Comparison of ENCODE assay signal across 12 mouse cellular contexts in the genomic region with DNA sequence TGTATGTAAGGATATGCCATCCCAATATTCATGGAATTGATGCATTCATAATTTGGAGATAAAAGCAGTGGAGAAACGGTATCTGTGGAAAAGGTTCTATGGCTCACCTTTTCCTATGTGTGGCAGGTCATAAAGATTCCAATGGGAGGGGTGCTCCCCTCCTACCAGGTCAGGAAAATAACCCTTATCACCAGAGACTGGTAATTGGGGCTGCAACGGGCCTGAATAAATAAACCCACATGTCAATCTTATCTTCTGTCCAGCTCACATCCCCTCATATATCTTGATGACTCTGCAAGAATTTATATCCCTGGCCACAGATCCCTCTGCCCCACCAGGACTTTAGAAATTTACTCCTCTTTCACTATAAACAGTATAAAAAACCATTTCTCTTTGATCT.
"Had no signal": no experiment of that assay in that cellular context is flagged by ENCODE, and none has a peak within 500 bp of the region (broad histone marks: within the 10 kb centered on the region; RNA-seq: fewer than 3 reads in every experiment).

No protein-coding gene starts in this region.

- DNase-seq: lung, adult 18-20 months; lung, embryonic 14.5 days; lung, postnatal 10 days; lung, postnatal 4 days; right cerebral cortex, postnatal 25 days; right cerebral cortex, postnatal 4 days; spleen, adult 18-20 months; thymus, adult 2 months; thymus, postnatal 25 days; thymus, postnatal 4 days had no signal

- ATAC-seq: midbrain, embryonic 13.5 days; midbrain, embryonic 15.5 days had no signal
